Mouse (Mus musculus) megakaryocyte, embryonic 14.5 days (primary cell): Measurements from ENCODE around the gene Il17f.

Source experiments
- FLI1 ChIP-seq: IDR thresholded peaks from 2 replicates; pipeline ENCODE4 v1.6.1; 2012; ENCODE audit warnings: low read length, inconsistent platforms, mixed read lengths
- GATA1 ChIP-seq: IDR thresholded peaks from 3 replicates; pipeline ENCODE4 v1.6.1; 2012; ENCODE audit warnings: mixed read lengths, low read length, inconsistent platforms, borderline replicate concordance

- TF ChIP-seq GATA1: no peak
- TF ChIP-seq FLI1: no peak
Observed at GRCm38 (mm10) chr1:20736572-20736971, 53.8 kb downstream of the Il17f start.
